Mouse (Mus musculus) thymus, postnatal 14 days (tissue): Measurements from ENCODE around the gene G530012D18Rik.
"Not testable (repeated sequence)": the region's sequence is repeated elsewhere in the genome, so short reads cannot be mapped to it uniquely, and the experiment has no call there.

Experiments
- DNase-seq: peaks from one replicate; pipeline ENCODE4 v3.0.0; 2021

The G530012D18Rik gene

DNA sequence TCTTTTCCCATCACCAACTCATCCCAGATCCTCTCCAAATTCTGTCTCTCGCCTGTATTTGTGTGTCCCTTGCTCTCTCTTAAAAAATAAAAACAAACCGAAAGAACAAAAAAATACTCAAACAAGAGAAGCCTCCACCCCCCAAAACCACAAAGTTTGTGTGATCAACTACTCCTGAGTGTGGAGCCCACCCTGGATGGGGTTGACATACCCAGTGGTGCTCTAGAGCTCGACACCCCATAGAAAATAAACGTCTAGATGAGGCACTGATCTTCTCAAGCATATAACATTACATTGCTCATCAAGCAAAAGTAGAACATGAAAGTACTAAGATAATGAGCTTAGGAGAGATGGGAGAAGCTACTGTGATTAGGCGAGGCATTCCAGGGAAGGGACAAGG, 41.7 kb downstream of the G530012D18Rik start:
- DNase-seq: not testable (repeated sequence)

DNA sequence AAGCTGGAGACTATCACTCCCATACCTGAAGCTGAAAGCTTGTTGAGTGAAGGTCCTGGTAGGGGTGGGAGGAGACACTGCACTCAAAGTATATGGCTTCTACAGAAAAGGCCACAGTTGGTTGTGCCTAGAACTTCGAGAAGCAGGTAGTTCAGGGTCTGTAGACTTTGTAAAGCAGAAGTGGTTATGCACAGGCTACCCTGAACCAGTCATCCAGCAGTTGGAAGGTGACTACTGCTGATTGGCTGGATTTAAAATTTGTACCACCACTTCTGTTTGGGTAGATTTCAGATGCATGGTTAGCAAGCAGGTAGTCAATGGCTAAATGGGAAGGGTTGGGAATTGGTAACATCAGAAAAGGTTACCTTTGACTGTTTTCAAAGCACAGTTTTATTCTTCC, 43.2 kb downstream of the G530012D18Rik start:
- DNase-seq: not testable (repeated sequence)
